Mouse (Mus musculus): ENCODE data around the gene Sox21. TPM values are rescaled to one million over a fixed set of nuclear protein-coding genes. Genes with fewer than 3 reads are reported as not detected.
A peak's percentile ranks its signal among the peaks of the same experiment; 100 is the strongest.

Sox21 gene
- polyA plus RNA-seq, 1 experiment from 2014 or later = 15.1 TPM

GRCm38 (mm10) chr14:118212188-118212804 is 24.5 kb downstream of the Sox21 start:
- ATAC-seq (ENCODE audit: low FRiP score, low read depth) = no peak; the same call in 1 of the 2 replicates
- Histone ChIP-seq H3K36me3 (no peaks in the 10 kb centered on the region), H3K27me3 (replicated peaks) (peaks cover 3% of the 10 kb centered on the region; the same call in 1 of the 2 replicates), H3K9me3 (no peaks in the 10 kb centered on the region), H3K9ac (no peak overlapping the region), H3K27ac (no peak overlapping the region), H3K4me1 (no peaks in the 10 kb centered on the region), H3K4me2 (replicated peaks) (no peak overlapping the region), H3K4me3 (no peak overlapping the region)
- WGBS = 76% methylated on average over 15 of the region's 15 CpGs

- 11% methylated on average over 5 of the region's 5 CpGs for WGBS
Observed at GRCm38 (mm10) chr14:118209642-118210041, 27.2 kb downstream of the Sox21 start.

GRCm38 (mm10) chr14:118207347-118207746 is 29.5 kb downstream of the Sox21 start:
- no peak for ATAC-seq (ENCODE audit: low FRiP score, low read depth)
- Histone ChIP-seq H3K27me3 (replicated peaks) (no peaks in the 10 kb centered on the region; the same call in 1 of the 2 replicates), H3K27ac (no peak overlapping the region), H3K9me3 (no peaks in the 10 kb centered on the region), H3K4me2 (replicated peaks) (no peak overlapping the region), H3K36me3 (no peaks in the 10 kb centered on the region), H3K4me3 (no peak overlapping the region), H3K9ac (no peak overlapping the region), H3K4me1 (no peaks in the 10 kb centered on the region)
- 82% methylated on average over 3 of the region's 3 CpGs for WGBS

More at GRCm38 (mm10) chr14:118209642-118210041, 27.2 kb downstream of the Sox21 start:
- 0 out of 2 replicates have a peak, but pooled peaks have one; percentile 39 for ATAC-seq (ENCODE audit: low FRiP score, low read depth)
- no peak overlapping the region for H3K4me2 ChIP-seq (replicated peaks)
- no peaks in the 10 kb centered on the region for H3K4me1 ChIP-seq
- H3K36me3 ChIP-seq = no peaks in the 10 kb centered on the region
- H3K9ac ChIP-seq = no peak overlapping the region
- H3K9me3 ChIP-seq = no peaks in the 10 kb centered on the region
- no peak overlapping the region for H3K27ac ChIP-seq
- no peaks in the 10 kb centered on the region; the same call in 1 of the 2 replicates for H3K27me3 ChIP-seq (replicated peaks)
- no peak overlapping the region for H3K4me3 ChIP-seq

GRCm38 (mm10) chr14:118203031-118203430 is 33.8 kb downstream of the Sox21 start:
- H3K4me1 ChIP-seq = no peaks in the 10 kb centered on the region
- no peak for ATAC-seq (ENCODE audit: low FRiP score, low read depth)
- H3K36me3 ChIP-seq = no peaks in the 10 kb centered on the region
- no peak overlapping the region for H3K9ac ChIP-seq
- WGBS = 75% methylated on average over 7 of the region's 7 CpGs
- no peaks in the 10 kb centered on the region for H3K27me3 ChIP-seq (replicated peaks)
- no peak overlapping the region for H3K27ac ChIP-seq
- no peaks in the 10 kb centered on the region for H3K9me3 ChIP-seq
- H3K4me2 ChIP-seq (replicated peaks) = no peak overlapping the region
- H3K4me3 ChIP-seq = no peak overlapping the region

GRCm38 (mm10) chr14:118202006-118202405 is 34.8 kb downstream of the Sox21 start:
- H3K27me3 ChIP-seq (replicated peaks) = no peaks in the 10 kb centered on the region

GRCm38 (mm10) chr14:118200731-118201130 is 36.1 kb downstream of the Sox21 start:
- H3K27me3 ChIP-seq (replicated peaks) = no peaks in the 10 kb centered on the region
- no peaks in the 10 kb centered on the region for H3K4me1 ChIP-seq
- ATAC-seq (ENCODE audit: low FRiP score, low read depth) = no peak
- no peak overlapping the region for H3K4me3 ChIP-seq
- 88% methylated on average over 3 of the region's 3 CpGs for WGBS
- no peaks in the 10 kb centered on the region for H3K9me3 ChIP-seq
- H3K27ac ChIP-seq = no peak overlapping the region
- no peak overlapping the region for H3K4me2 ChIP-seq (replicated peaks)
- no peaks in the 10 kb centered on the region for H3K36me3 ChIP-seq
- H3K9ac ChIP-seq = no peak overlapping the region

More at GRCm38 (mm10) chr14:118202006-118202405, 34.8 kb downstream of the Sox21 start:
- Histone ChIP-seq H3K4me2 (replicated peaks) (no peak overlapping the region), H3K36me3 (no peaks in the 10 kb centered on the region), H3K9me3 (no peaks in the 10 kb centered on the region), H3K27ac (no peak overlapping the region), H3K4me1 (no peaks in the 10 kb centered on the region), H3K9ac (no peak overlapping the region), H3K4me3 (no peak overlapping the region)
- no peak for ATAC-seq (ENCODE audit: low FRiP score, low read depth)
- 93% methylated on average over 5 of the region's 5 CpGs for WGBS

- ATAC-seq (ENCODE audit: low FRiP score, low read depth) = no peak
- Histone ChIP-seq H3K4me3 (no peak overlapping the region), H3K9me3 (no peaks in the 10 kb centered on the region), H3K36me3 (no peaks in the 10 kb centered on the region), H3K4me2 (replicated peaks) (no peak overlapping the region), H3K27ac (no peak overlapping the region), H3K9ac (no peak overlapping the region), H3K27me3 (replicated peaks) (no peaks in the 10 kb centered on the region; the same call in 1 of the 2 replicates), H3K4me1 (no peaks in the 10 kb centered on the region)
- 70% methylated on average over 12 of the region's 12 CpGs for WGBS
Observed at GRCm38 (mm10) chr14:118197063-118197462, 39.8 kb downstream of the Sox21 start.

GRCm38 (mm10) chr14:118194219-118194914 is 42.5 kb downstream of the Sox21 start:
- no peaks in the 10 kb centered on the region; the same call in 1 of the 2 replicates for H3K27me3 ChIP-seq (replicated peaks)
- no peak for ATAC-seq (ENCODE audit: low FRiP score, low read depth)
- no peaks in the 10 kb centered on the region for H3K36me3 ChIP-seq
- no peaks in the 10 kb centered on the region for H3K9me3 ChIP-seq
- no peak overlapping the region for H3K27ac ChIP-seq
- H3K4me1 ChIP-seq = no peaks in the 10 kb centered on the region
- no peak overlapping the region for H3K4me3 ChIP-seq
- 70% methylated on average over 13 of the region's 13 CpGs for WGBS
- H3K9ac ChIP-seq = no peak overlapping the region
- H3K4me2 ChIP-seq (replicated peaks) = 0 out of 2 replicates have a peak overlapping the region, but pooled peaks have one; percentile 7

- H3K27me3 ChIP-seq (replicated peaks) = no peaks in the 10 kb centered on the region; the same call in 1 of the 2 replicates
- ATAC-seq (ENCODE audit: low FRiP score, low read depth) = no peak
- no peak overlapping the region for H3K9ac ChIP-seq
- no peak overlapping the region for H3K27ac ChIP-seq
- 44% methylated on average over 10 of the region's 10 CpGs for WGBS
- H3K4me3 ChIP-seq = no peak overlapping the region
- H3K9me3 ChIP-seq = no peaks in the 10 kb centered on the region
- no peak overlapping the region for H3K4me2 ChIP-seq (replicated peaks)
- H3K36me3 ChIP-seq = no peaks in the 10 kb centered on the region
- no peaks in the 10 kb centered on the region for H3K4me1 ChIP-seq
Observed at GRCm38 (mm10) chr14:118193663-118194062, 43.2 kb downstream of the Sox21 start.

- Histone ChIP-seq H3K4me2 (replicated peaks) (no peak overlapping the region), H3K9me3 (no peaks in the 10 kb centered on the region), H3K9ac (no peak overlapping the region), H3K27ac (no peak overlapping the region), H3K27me3 (replicated peaks) (no peaks in the 10 kb centered on the region; the same call in 1 of the 2 replicates), H3K36me3 (no peaks in the 10 kb centered on the region), H3K4me3 (no peak overlapping the region), H3K4me1 (no peaks in the 10 kb centered on the region)
- no peak for ATAC-seq (ENCODE audit: low FRiP score, low read depth)
- 45% methylated on average over 10 of the region's 10 CpGs for WGBS
Observed at GRCm38 (mm10) chr14:118193001-118193628, 43.7 kb downstream of the Sox21 start.

- Histone ChIP-seq H3K4me2 (replicated peaks) (no peak overlapping the region), H3K27ac (no peak overlapping the region), H3K4me1 (no peaks in the 10 kb centered on the region), H3K9ac (no peak overlapping the region), H3K4me3 (no peak overlapping the region), H3K9me3 (no peaks in the 10 kb centered on the region), H3K36me3 (no peaks in the 10 kb centered on the region), H3K27me3 (replicated peaks) (no peaks in the 10 kb centered on the region; the same call in 1 of the 2 replicates)
- ATAC-seq (ENCODE audit: low FRiP score, low read depth) = no peak
- WGBS = 91% methylated on average over 9 of the region's 9 CpGs
Observed at GRCm38 (mm10) chr14:118191442-118191841, 45.4 kb downstream of the Sox21 start.

Data from neural tube, embryonic 12.5 days (tissue).